Mouse (Mus musculus) kidney, embryonic 16.5 days (tissue): ENCODE data around the gene Mapkapk5. TPM values are rescaled to one million over a fixed set of nuclear protein-coding genes. Genes with fewer than 3 reads are reported as not detected.

Experiments
- ATAC-seq: fragments of 200-750 bp; cut with Nextera tagmentation; 2 replicates; pipeline ENCODE4 v1.8.0; 2017; ENCODE audit warnings: moderate TSS enrichment; ENCODE audit not compliant: low FRiP score, low TSS enrichment
- H3K27ac ChIP-seq: fragments of 300-500 bp; sonication (generic); 2 replicates; pipeline ENCODE4 v1.5.1; 2014; ENCODE audit warnings: low read length
- H3K27me3 ChIP-seq: fragments of 300-500 bp; sonication (generic); 2 replicates; pipeline ENCODE4 v1.6.1; 2014; ENCODE audit warnings: low read length, control low read depth, mixed read lengths; ENCODE audit not compliant: insufficient read depth
- H3K36me3 ChIP-seq: fragments of 300-500 bp; sonication (generic); 2 replicates; pipeline ENCODE4 v1.6.1; 2014; ENCODE audit warnings: low read length, control low read depth, mixed read lengths; ENCODE audit not compliant: insufficient read depth
- H3K4me1 ChIP-seq: fragments of 300-500 bp; sonication (generic); 2 replicates; pipeline ENCODE4 v1.6.1; 2014; ENCODE audit warnings: low read length, control low read depth, mixed read lengths; ENCODE audit not compliant: insufficient read depth
- H3K4me2 ChIP-seq: fragments of 300-500 bp; sonication (generic); replicated peaks from 2 replicates; pipeline ENCODE4 v1.6.1; 2014; ENCODE audit warnings: low read depth, low read length
- H3K4me3 ChIP-seq: fragments of 300-500 bp; sonication (generic); 2 replicates; pipeline ENCODE4 v1.5.1; 2014; ENCODE audit warnings: mild to moderate bottlenecking, low read length
- H3K9ac ChIP-seq: fragments of 300-500 bp; sonication (generic); replicated peaks from 2 replicates; pipeline ENCODE4 v1.6.1; 2014; ENCODE audit warnings: low read length
- H3K9me3 ChIP-seq: fragments of 300-500 bp; sonication (generic); 2 replicates; pipeline ENCODE4 v1.6.1; 2016; ENCODE audit warnings: low read length, control low read depth
- WGBS: fragments of 180-500 bp; shearing (Covaris S2); extraction: QIAGEN DNeasy Blood & Tissue Kit; methylation state at CpG from one replicate; pipeline ENCODE4 v1.1.7; 2014; 5-methylcytosine and 5-hydroxymethylcytosine counted together
- polyA plus RNA-seq: library from polyadenylated mRNA; unstranded; fragments of >200 nt; fragmentation: Nextera tagmentation; extraction: Ambion mirVana; gene quantifications from 2 replicates; pipeline ENCODE4 v1.2.1, GENCODE M21; 2015

Gene Mapkapk5
- polyA plus RNA-seq, 1 experiment from 2014 or later = 51.2 TPM

- 88% methylated on average over 5 of the region's 5 CpGs for WGBS
- peaks cover 13% of the 10 kb centered on the region for H3K4me1 ChIP-seq
- no peak overlapping the region for H3K4me3 ChIP-seq
- ATAC-seq = no peak
- H3K27me3 ChIP-seq = no peaks in the 10 kb centered on the region
- H3K27ac ChIP-seq = no peak overlapping the region
- no peak overlapping the region for H3K4me2 ChIP-seq
- H3K9ac ChIP-seq = no peak overlapping the region
- no peaks in the 10 kb centered on the region for H3K9me3 ChIP-seq
- no peaks in the 10 kb centered on the region; the same call in 1 of the 2 replicates for H3K36me3 ChIP-seq
These were observed 40.0 kb upstream of the Mapkapk5 start for GRCm38 (mm10) chr5:121585699-121586098.

GRCm38 (mm10) chr5:121585005-121585404 is 39.3 kb upstream of the Mapkapk5 start:
- 92% methylated on average over 10 of the region's 10 CpGs for WGBS
- Histone ChIP-seq H3K4me2 (no peak overlapping the region), H3K9ac (no peak overlapping the region), H3K27ac (no peak overlapping the region), H3K36me3 (no peaks in the 10 kb centered on the region; the same call in 1 of the 2 replicates), H3K27me3 (no peaks in the 10 kb centered on the region), H3K4me1 (peaks cover 13% of the 10 kb centered on the region), H3K4me3 (no peak overlapping the region), H3K9me3 (no peaks in the 10 kb centered on the region)
- no peak for ATAC-seq

- Histone ChIP-seq H3K4me1 (peaks cover 13% of the 10 kb centered on the region), H3K27ac (peak overlapping the region; percentile 23; the same call in 1 of the 2 replicates), H3K27me3 (no peaks in the 10 kb centered on the region), H3K4me2 (no peak overlapping the region), H3K36me3 (peaks cover 10% of the 10 kb centered on the region), H3K4me3 (no peak overlapping the region), H3K9me3 (no peaks in the 10 kb centered on the region), H3K9ac (no peak overlapping the region; the same call in 1 of the 2 replicates)
- ATAC-seq = peak; percentile 89
- WGBS = 46% methylated on average over 12 of the region's 12 CpGs
These were observed 38.2 kb upstream of the Mapkapk5 start for GRCm38 (mm10) chr5:121583765-121584501.

- Histone ChIP-seq H3K36me3 (peaks cover 14% of the 10 kb centered on the region), H3K27ac (no peak overlapping the region), H3K9ac (no peak overlapping the region), H3K4me3 (no peak overlapping the region), H3K4me1 (peaks cover 13% of the 10 kb centered on the region), H3K4me2 (no peak overlapping the region), H3K27me3 (no peaks in the 10 kb centered on the region), H3K9me3 (no peaks in the 10 kb centered on the region)
- WGBS = 91% methylated on average over 8 of the region's 8 CpGs
- no peak for ATAC-seq
These were observed 36.2 kb upstream of the Mapkapk5 start for GRCm38 (mm10) chr5:121581945-121582344.

GRCm38 (mm10) chr5:121576927-121577488 is 31.3 kb upstream of the Mapkapk5 start:
- Histone ChIP-seq H3K36me3 (peaks cover 26% of the 10 kb centered on the region), H3K4me3 (no peak overlapping the region), H3K27ac (no peak overlapping the region), H3K27me3 (no peaks in the 10 kb centered on the region), H3K4me2 (no peak overlapping the region), H3K9ac (no peak overlapping the region), H3K4me1 (no peaks in the 10 kb centered on the region), H3K9me3 (no peaks in the 10 kb centered on the region)
- 87% methylated on average over 11 of the region's 11 CpGs for WGBS
- no peak for ATAC-seq

- Histone ChIP-seq H3K27ac (no peak overlapping the region), H3K4me2 (no peak overlapping the region), H3K4me3 (no peak overlapping the region), H3K4me1 (no peaks in the 10 kb centered on the region), H3K27me3 (no peaks in the 10 kb centered on the region), H3K9ac (no peak overlapping the region), H3K36me3 (peaks cover 26% of the 10 kb centered on the region), H3K9me3 (no peaks in the 10 kb centered on the region)
- no peak for ATAC-seq
- WGBS = 93% methylated on average over 11 of the region's 11 CpGs
These were observed 30.2 kb upstream of the Mapkapk5 start for GRCm38 (mm10) chr5:121575867-121576266.

GRCm38 (mm10) chr5:121574145-121574544 is 28.4 kb upstream of the Mapkapk5 start:
- H3K36me3 ChIP-seq = peaks cover 24% of the 10 kb centered on the region
- no peak overlapping the region for H3K9ac ChIP-seq
- H3K27ac ChIP-seq = no peak overlapping the region
- H3K27me3 ChIP-seq = no peaks in the 10 kb centered on the region
- no peak overlapping the region for H3K4me2 ChIP-seq
- H3K4me1 ChIP-seq = no peaks in the 10 kb centered on the region
- 76% methylated on average over 13 of the region's 13 CpGs for WGBS
- no peak for ATAC-seq
- no peaks in the 10 kb centered on the region for H3K9me3 ChIP-seq
- H3K4me3 ChIP-seq = no peak overlapping the region

GRCm38 (mm10) chr5:121570787-121571186 is 25.1 kb upstream of the Mapkapk5 start:
- WGBS = 67% methylated on average over 1 of the region's 1 CpGs
- H3K9ac ChIP-seq = no peak overlapping the region
- H3K4me1 ChIP-seq = no peaks in the 10 kb centered on the region
- no peak overlapping the region for H3K27ac ChIP-seq
- H3K4me3 ChIP-seq = no peak overlapping the region
- H3K36me3 ChIP-seq = peaks cover 16% of the 10 kb centered on the region
- no peaks in the 10 kb centered on the region for H3K27me3 ChIP-seq
- ATAC-seq = no peak
- H3K9me3 ChIP-seq = no peaks in the 10 kb centered on the region
- H3K4me2 ChIP-seq = no peak overlapping the region

- H3K27ac ChIP-seq = no peak overlapping the region
- H3K4me1 ChIP-seq = no peaks in the 10 kb centered on the region
- H3K9ac ChIP-seq = no peak overlapping the region
- no peaks in the 10 kb centered on the region for H3K9me3 ChIP-seq
- 76% methylated on average over 9 of the region's 9 CpGs for WGBS
- peaks cover 15% of the 10 kb centered on the region for H3K36me3 ChIP-seq
- no peaks in the 10 kb centered on the region for H3K27me3 ChIP-seq
- no peak for ATAC-seq
- no peak overlapping the region for H3K4me3 ChIP-seq
- no peak overlapping the region for H3K4me2 ChIP-seq
These were observed 24.2 kb upstream of the Mapkapk5 start for GRCm38 (mm10) chr5:121569881-121570420.
